Mouse (Mus musculus) neutrophil, adult 59 days (primary cell): ENCODE results near the gene Slc2a12. TPM values are rescaled to one million over a fixed set of nuclear protein-coding genes. Genes with fewer than 3 reads are reported as not detected.

ENCODE experiments used
- total RNA-seq, 2 experiments: library from RNA; stranded (reverse); gene quantifications; 1 replicate in 1 of 2; 2 replicates in 1 of 2; pipeline ENCODE4 v1.2.4; 2023

Slc2a12 gene
- not detected for total RNA-seq

GRCm38 (mm10) chr10:22644853-22645491 is at the start of gene Slc2a12:
TSS of gene Slc2a12 (plus strand) at chr10:22645011.

GRCm38 (mm10) chr10:22731272-22732093 is 86.7 kb downstream of the Slc2a12 start, which contains the start of gene Tbpl1:
TSS of gene Tbpl1 (minus strand) at chr10:22731938.

Other genes starting within 250 kb of the Slc2a12 start
- gene Tbpl1, start 86.9 kb downstream of the Slc2a12 start, total RNA-seq, result 10 to 100 TPM; 36.9 to 42.8 TPM
- not detected for gene Tcf21, start 175.2 kb downstream of the Slc2a12 start, total RNA-seq